Mouse (Mus musculus): ENCODE measurements around the gene Nelfcd. TPM values are rescaled to one million over a fixed set of nuclear protein-coding genes. Genes with fewer than 3 reads are reported as not detected.

Nelfcd gene
- polyA plus RNA-seq, 1 experiment: 47.9 TPM

DNA sequence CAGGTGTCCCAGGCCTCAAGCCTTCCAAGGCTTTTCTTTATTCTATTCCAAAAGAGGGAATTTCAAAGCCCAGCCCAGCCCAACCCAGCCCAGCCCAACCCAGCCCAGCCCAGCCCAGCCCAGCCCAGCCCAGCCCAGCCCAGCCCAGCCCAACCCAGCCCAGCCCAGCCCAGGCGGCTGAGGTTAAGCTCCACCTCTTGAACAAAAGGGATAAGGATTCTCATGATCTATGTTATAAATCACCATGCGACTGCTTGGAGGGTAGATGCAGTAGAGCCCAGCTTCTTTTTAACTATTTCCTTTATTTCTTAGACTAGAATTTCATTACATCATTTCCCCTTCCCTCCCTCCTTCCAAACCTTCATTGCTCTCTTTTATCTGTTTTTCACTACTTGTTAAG lies 5.4 kb upstream of the Nelfcd start:
- H3K36me3 ChIP-seq (ENCODE audit: control insufficient read depth, insufficient read depth): no peaks in the 10 kb centered on the region
- no peak for TF ChIP-seq USF1 (IDR thresholded peaks at IDR 0.05; ENCODE audit: low read depth)
- no peak for TF ChIP-seq TCF3 (IDR thresholded peaks at IDR 0.05; ENCODE audit: insufficient read length, low read depth)
- TF ChIP-seq MYOD1 (IDR thresholded peaks at IDR 0.05; ENCODE audit: control insufficient read depth in 1 of 3, insufficient read length in 2 of 3, low read depth in 2 of 3): no peak
- no peak for TF ChIP-seq POLR2AphosphoS2 (IDR thresholded peaks at IDR 0.05; ENCODE audit: insufficient read length, low read depth)
- TF ChIP-seq E2F4 (IDR thresholded peaks at IDR 0.05; ENCODE audit: insufficient read depth): no peak
- TF ChIP-seq POLR2A (IDR thresholded peaks at IDR 0.05; ENCODE audit: insufficient read length, low read depth): no peak
- TF ChIP-seq CEBPB (IDR thresholded peaks at IDR 0.05; ENCODE audit: insufficient read depth, poor library complexity, severe bottlenecking): no peak
- no peak for TF ChIP-seq MAX (IDR thresholded peaks at IDR 0.05; ENCODE audit: low read depth)
- no peak for TF ChIP-seq REST (IDR thresholded peaks at IDR 0.05; ENCODE audit: insufficient read depth, insufficient read length)
- TF ChIP-seq MYOG (IDR thresholded peaks at IDR 0.05; ENCODE audit: control insufficient read depth in 1 of 3, insufficient read depth in 1 of 3, insufficient read length in 2 of 3, low read depth in 2 of 3): no peak
- TF ChIP-seq SRF (IDR thresholded peaks at IDR 0.05; ENCODE audit: control insufficient read depth, insufficient read length, low read depth): no peak
- TF ChIP-seq TCF12 (IDR thresholded peaks at IDR 0.05; ENCODE audit: insufficient read depth, poor library complexity, severe bottlenecking): no peak
- no peaks in the 10 kb centered on the region for H3K79me2 ChIP-seq (ENCODE audit: control insufficient read depth, insufficient read depth)
- no peak overlapping the region for H3ac ChIP-seq (ENCODE audit: control insufficient read depth, insufficient read length)
- H3K4me3 ChIP-seq: no peak overlapping the region
- H3K27me3 ChIP-seq (ENCODE audit: control insufficient read depth, insufficient read depth, insufficient read length): no peaks in the 10 kb centered on the region
- H3K4me2 ChIP-seq (ENCODE audit: low read depth): no peak overlapping the region

DNA sequence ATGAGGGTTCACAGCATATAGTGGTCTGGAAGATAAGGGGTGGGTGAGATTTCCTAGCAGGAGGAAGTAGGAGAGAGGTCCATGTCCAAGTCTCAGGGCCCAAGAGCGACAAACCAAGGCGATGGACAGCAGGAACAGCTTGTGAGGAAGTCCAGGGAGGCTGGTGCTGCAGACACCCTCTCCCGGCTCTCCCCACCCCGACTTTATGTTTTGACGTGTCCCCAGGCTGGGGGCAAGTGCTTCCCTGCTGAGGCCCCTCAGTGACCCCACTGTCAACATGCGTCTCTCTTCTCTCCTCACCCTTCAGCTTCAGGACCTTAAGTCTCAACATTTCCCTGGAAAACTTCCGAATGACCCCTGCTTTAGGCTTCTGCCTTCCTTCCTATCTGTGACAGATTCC lies 2.5 kb upstream of the Nelfcd start:
- no peak overlapping the region for H3ac ChIP-seq (ENCODE audit: control insufficient read depth, insufficient read length)
- no peaks in the 10 kb centered on the region for H3K27me3 ChIP-seq (ENCODE audit: control insufficient read depth, insufficient read depth, insufficient read length)
- H3K4me2 ChIP-seq (ENCODE audit: low read depth): no peak overlapping the region
- H3K36me3 ChIP-seq (ENCODE audit: control insufficient read depth, insufficient read depth): no peaks in the 10 kb centered on the region
- H3K79me2 ChIP-seq (ENCODE audit: control insufficient read depth, insufficient read depth): peaks cover 10% of the 10 kb centered on the region
- TF ChIP-seq MYOG (IDR thresholded peaks at IDR 0.05; ENCODE audit: control insufficient read depth in 1 of 3, insufficient read depth in 1 of 3, insufficient read length in 2 of 3, low read depth in 2 of 3): no peak
- TF ChIP-seq E2F4 (IDR thresholded peaks at IDR 0.05; ENCODE audit: insufficient read depth): no peak
- no peak for TF ChIP-seq CEBPB (IDR thresholded peaks at IDR 0.05; ENCODE audit: insufficient read depth, poor library complexity, severe bottlenecking)
- TF ChIP-seq TCF12 (IDR thresholded peaks at IDR 0.05; ENCODE audit: insufficient read depth, poor library complexity, severe bottlenecking): no peak
- no peak overlapping the region for H3K4me3 ChIP-seq

DNA sequence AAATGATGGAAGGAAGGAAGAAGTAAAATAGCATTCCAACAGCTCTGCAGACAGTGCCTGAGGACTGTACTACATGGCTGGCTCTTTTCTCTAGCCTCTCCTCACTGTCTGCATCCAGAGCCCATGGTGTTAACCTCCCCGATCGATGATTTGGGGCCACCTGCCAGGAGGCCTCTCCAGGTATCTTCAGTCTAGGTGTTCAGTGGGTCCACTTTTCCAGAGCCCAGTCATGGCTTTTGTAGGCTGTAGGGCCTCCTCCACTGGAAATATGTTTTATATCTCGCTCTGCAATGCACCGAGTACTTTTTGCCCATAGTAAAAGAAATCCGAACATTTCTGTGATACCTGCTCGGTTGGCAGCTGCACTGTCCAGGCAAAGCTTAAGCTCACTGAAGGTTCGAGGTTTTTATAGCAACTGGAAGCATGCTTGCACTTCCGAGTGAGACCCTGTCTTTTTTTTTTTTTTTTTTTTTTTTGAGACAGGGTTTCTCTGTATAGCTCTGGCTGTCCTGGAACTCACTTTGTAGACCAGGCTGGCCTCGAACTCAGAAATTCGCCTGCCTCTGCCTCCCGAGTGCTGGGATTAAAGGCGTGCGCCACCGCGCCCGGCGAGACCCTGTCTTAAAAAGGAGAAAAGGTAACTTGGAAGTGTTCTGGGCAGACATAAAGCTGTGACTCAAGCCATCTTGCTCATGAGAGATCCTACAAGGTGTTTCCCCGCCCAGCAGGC lies 438 bp upstream of the Nelfcd start:
- Histone ChIP-seq H3K79me2 (ENCODE audit: control insufficient read depth, insufficient read depth) (peaks cover 10% of the 10 kb centered on the region), H3K4me3 (peak overlapping the region; percentile 72), H3ac (ENCODE audit: control insufficient read depth, insufficient read length) (no peak overlapping the region), H3K27me3 (ENCODE audit: control insufficient read depth, insufficient read depth, insufficient read length) (no peaks in the 10 kb centered on the region), H3K4me2 (ENCODE audit: low read depth) (no peak overlapping the region), H3K36me3 (ENCODE audit: control insufficient read depth, insufficient read depth) (no peaks in the 10 kb centered on the region)
- TF ChIP-seq POLR2A (IDR thresholded peaks at IDR 0.05; ENCODE audit: insufficient read length, low read depth): no peak

DNA sequence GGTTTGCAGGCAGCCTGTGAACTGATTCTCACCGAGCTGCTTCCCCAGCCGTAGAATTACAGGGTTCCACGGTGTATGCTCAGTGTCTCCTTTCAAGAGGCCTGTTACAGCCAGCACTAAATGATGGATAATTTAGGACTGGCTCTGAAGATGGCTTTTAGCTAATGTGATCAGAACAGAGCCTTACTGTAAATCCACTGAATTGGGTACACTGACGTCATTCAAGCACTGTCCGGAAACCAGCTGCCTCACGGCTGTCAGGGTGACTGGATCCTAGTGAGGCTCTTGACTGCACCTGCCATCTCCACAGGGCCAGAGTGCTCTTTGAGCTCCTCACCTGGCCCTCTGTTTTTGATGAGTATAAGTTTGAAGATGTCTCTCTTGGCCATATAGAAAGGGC lies 5.5 kb downstream of the Nelfcd start:
- Histone ChIP-seq H3K27me3 (ENCODE audit: control insufficient read depth, insufficient read depth, insufficient read length) (no peaks in the 10 kb centered on the region), H3ac (ENCODE audit: control insufficient read depth, insufficient read length) (no peak overlapping the region), H3K4me3 (no peak overlapping the region), H3K36me3 (ENCODE audit: control insufficient read depth, insufficient read depth) (no peaks in the 10 kb centered on the region), H3K79me2 (ENCODE audit: control insufficient read depth, insufficient read depth) (peaks cover 8% of the 10 kb centered on the region), H3K4me2 (ENCODE audit: low read depth) (no peak overlapping the region)
- TF ChIP-seq TCF3 (IDR thresholded peaks at IDR 0.05; ENCODE audit: insufficient read length, low read depth) (no peak), POLR2A (IDR thresholded peaks at IDR 0.05; ENCODE audit: insufficient read length, low read depth) (no peak), SRF (IDR thresholded peaks at IDR 0.05; ENCODE audit: control insufficient read depth, insufficient read length, low read depth) (no peak), E2F4 (IDR thresholded peaks at IDR 0.05; ENCODE audit: insufficient read depth) (no peak), USF1 (IDR thresholded peaks at IDR 0.05; ENCODE audit: low read depth) (no peak), CEBPB (IDR thresholded peaks at IDR 0.05; ENCODE audit: insufficient read depth, poor library complexity, severe bottlenecking) (no peak), MYOD1 (IDR thresholded peaks at IDR 0.05; ENCODE audit: control insufficient read depth in 1 of 3, insufficient read length in 2 of 3, low read depth in 2 of 3) (no peak), TCF12 (IDR thresholded peaks at IDR 0.05; ENCODE audit: insufficient read depth, poor library complexity, severe bottlenecking) (no peak), MYOG (IDR thresholded peaks at IDR 0.05; ENCODE audit: control insufficient read depth in 1 of 3, insufficient read depth in 1 of 3, insufficient read length in 2 of 3, low read depth in 2 of 3) (no peak), MAX (IDR thresholded peaks at IDR 0.05; ENCODE audit: low read depth) (no peak), REST (IDR thresholded peaks at IDR 0.05; ENCODE audit: insufficient read depth, insufficient read length) (no peak), POLR2AphosphoS2 (IDR thresholded peaks at IDR 0.05; ENCODE audit: insufficient read length, low read depth) (no peak)

DNA sequence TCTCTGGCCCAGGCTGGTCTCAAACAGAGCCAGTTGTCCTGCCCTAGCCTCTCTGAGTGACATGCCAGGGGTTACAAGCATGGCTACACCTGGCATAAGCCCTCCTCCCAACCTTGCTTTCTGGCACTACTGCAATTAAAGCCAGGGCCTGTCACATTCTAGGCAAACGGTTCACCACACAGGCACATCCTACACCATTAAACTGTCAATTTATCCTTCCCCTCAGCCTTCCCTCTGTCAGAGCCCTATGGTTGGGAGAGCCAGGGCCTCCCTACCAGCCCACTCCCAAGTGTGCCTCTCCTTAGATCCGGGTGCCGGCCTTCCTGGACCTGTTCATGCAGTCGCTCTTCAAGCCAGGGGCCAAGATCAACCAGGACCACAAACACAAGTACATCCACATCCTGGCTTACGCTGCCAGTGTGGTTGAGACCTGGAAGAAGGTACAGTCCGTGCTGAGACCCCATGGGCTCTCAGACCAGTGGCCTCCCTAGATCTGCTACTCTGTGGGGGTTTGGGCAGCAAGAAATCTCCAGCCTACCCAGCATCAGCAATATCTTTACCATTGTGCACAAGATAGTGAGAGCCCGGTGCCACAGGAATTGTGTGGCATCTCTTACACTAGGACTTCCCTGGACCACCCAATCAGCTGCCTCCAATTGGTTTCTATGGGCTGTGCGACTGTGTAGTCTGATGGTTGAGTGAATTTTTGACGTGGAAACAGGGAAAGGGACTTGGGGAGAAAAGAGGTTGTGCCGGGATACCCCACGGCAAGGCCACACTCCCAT lies 8.9 kb downstream of the Nelfcd start:
- TF ChIP-seq REST (IDR thresholded peaks at IDR 0.05; ENCODE audit: insufficient read depth, insufficient read length): no peak
- TF ChIP-seq MAX (IDR thresholded peaks at IDR 0.05; ENCODE audit: low read depth): no peak
- no peak for TF ChIP-seq USF1 (IDR thresholded peaks at IDR 0.05; ENCODE audit: low read depth)
- TF ChIP-seq POLR2A (IDR thresholded peaks at IDR 0.05; ENCODE audit: insufficient read length, low read depth): no peak
- no peak for TF ChIP-seq CEBPB (IDR thresholded peaks at IDR 0.05; ENCODE audit: insufficient read depth, poor library complexity, severe bottlenecking)
- no peak for TF ChIP-seq SRF (IDR thresholded peaks at IDR 0.05; ENCODE audit: control insufficient read depth, insufficient read length, low read depth)
- TF ChIP-seq TCF12 (IDR thresholded peaks at IDR 0.05; ENCODE audit: insufficient read depth, poor library complexity, severe bottlenecking): no peak
- TF ChIP-seq E2F4 (IDR thresholded peaks at IDR 0.05; ENCODE audit: insufficient read depth): no peak
- TF ChIP-seq TCF3 (IDR thresholded peaks at IDR 0.05; ENCODE audit: insufficient read length, low read depth): no peak
- no peak for TF ChIP-seq MYOD1 (IDR thresholded peaks at IDR 0.05; ENCODE audit: control insufficient read depth in 1 of 3, insufficient read length in 2 of 3, low read depth in 2 of 3)
- no peak for TF ChIP-seq POLR2AphosphoS2 (IDR thresholded peaks at IDR 0.05; ENCODE audit: insufficient read length, low read depth)
- Histone ChIP-seq H3K4me2 (ENCODE audit: low read depth) (no peak overlapping the region), H3K36me3 (ENCODE audit: control insufficient read depth, insufficient read depth) (peaks cover 6% of the 10 kb centered on the region), H3K27me3 (ENCODE audit: control insufficient read depth, insufficient read depth, insufficient read length) (no peaks in the 10 kb centered on the region), H3K79me2 (ENCODE audit: control insufficient read depth, insufficient read depth) (no peaks in the 10 kb centered on the region), H3ac (ENCODE audit: control insufficient read depth, insufficient read length) (no peak overlapping the region), H3K4me3 (no peak overlapping the region)

All from myocyte (in vitro differentiated cells).